Mouse (Mus musculus): ENCODE measurements at regions not wholly inside any gene's neighbourhood (a gene's known extent, or its start where the extent isn't known, plus 50 kb on each side); places are given as distances from the start of the nearest gene placed in this dataset.

GRCm38 (mm10) chr3:77051884-77052283 is 977.8 kb downstream of the Fstl5 start:
- DNase-seq (ENCODE audit: low read depth) = no peak

DNA sequence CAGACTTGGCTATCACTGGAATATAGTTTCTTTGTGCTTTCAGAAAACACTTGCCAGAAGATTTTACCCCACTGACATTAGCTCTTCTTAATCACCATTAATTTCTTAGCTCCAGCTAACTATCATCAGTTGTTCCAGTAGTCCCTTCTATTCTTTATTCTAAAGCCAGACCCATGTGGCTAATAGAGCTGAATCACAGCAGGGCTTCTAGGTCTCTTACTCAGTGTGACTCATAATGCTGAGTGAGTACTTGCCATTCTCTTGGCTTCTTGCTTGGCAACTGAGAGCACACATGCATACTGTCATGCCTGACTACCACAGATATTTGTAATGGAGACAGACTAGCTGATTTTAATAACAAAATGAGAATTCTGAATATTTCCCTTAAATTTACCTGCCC is 1001.0 kb downstream of the Fstl5 start:
- no peak for DNase-seq (ENCODE audit: low read depth)

DNA sequence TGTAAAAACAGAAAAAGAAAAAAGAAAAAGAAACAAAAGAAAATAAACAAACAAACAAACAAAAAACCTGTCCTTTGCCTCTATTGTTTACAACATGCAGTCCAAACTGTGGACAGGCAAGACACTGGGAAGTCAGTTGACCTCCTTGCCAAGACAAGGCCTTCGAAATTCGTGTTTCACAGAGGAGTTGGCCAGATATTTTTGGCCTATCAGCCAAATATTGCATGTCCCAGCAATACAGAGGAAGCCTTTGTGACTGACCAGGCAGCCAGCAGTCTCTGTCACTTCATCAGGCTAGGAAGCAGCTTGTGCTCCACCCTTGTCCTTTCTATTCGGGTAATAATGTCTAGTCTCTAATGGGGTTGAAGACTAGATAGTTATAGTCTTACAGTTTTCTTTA is 1017.7 kb downstream of the Fstl5 start:
- DNase-seq (ENCODE audit: low read depth) = no peak

GRCm38 (mm10) chr3:77112969-77113368 is 1038.9 kb downstream of the Fstl5 start:
- DNase-seq (ENCODE audit: low read depth) = no peak

DNA sequence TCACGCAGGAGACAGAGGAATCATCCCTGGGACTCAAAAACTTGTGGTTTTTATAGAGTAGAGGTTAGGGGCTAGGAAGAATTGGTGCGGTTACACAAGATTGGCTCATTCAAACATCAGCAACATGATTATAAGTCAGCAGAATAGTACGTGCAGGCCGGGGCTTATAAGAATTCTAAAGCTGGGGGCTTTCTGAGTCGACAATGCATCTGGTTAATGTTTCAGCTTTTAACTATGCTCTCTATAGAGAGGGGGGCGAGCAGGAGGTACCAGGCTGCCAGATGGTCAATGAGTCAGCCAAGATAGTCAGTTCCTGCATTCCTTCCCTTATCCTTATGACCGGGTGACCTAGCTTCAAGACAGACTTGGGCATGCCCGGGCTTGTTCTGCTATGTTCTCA is 1046.5 kb downstream of the Fstl5 start:
- DNase-seq (ENCODE audit: low read depth) = peak; percentile 19

DNA sequence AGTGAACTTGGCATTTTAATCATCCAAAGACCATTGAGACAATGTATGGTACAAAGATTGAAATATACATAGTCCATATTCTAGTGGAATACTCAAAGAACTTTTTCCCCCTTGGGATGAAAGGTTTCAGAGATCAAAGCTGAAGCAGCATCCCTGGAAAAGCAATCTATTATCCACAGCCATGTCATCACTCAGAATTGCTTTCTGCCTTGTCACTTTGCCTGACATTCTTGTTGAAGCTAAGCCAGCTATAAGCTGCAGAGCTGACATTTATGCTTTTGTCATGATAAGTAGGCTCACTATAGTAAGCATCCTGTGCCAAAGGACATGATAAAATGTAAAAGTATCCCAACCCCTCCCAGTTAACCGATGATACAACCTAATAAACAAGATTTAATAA is 1077.6 kb downstream of the Fstl5 start:
- DNase-seq (ENCODE audit: low read depth) = no peak

DNA sequence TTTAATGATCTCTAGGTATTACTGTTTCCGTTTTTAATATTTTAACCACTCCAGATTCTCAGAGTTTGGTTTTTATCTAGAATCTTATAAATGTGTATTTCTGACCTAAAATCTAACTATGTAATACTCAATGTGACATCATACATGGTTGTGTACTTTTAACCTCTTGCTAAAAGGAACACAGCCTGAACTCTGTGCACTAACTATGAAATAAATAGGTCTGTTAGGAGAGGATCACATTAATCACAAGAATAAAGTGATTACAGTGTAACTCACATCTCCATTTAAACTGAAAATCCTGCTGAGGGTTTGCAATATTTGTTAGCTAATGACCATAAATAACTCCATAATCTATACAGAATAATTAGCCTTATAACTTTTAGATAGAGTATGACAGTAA is 1123.8 kb downstream of the Fstl5 start:
- no peak for DNase-seq (ENCODE audit: low read depth)

DNA sequence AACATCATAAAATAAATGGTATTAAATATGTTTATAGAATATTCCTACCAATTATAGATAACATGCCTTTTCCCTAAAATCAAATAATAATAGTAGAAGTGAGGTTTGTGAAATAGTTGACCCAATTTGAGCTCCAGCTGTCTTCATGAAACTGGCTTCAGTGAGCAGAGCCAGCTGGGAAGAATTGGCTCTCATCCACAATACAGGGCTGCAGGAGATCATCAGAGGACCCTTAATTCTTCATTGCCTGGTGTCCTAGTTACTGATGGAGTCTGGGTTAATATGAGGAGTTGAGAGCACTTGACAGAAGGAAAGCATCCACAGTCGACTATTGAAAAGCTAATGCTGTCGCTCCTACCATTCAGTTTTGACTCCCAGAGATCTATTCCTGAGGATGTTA is 1124.2 kb downstream of the Fstl5 start:
- no peak for DNase-seq (ENCODE audit: low read depth)

- no peak for DNase-seq (ENCODE audit: low read depth)
These were observed 1151.9 kb downstream of the Fstl5 start for GRCm38 (mm10) chr3:77226007-77226406.
